Mouse (Mus musculus) liver, embryonic 12.5 days (tissue): ENCODE results near the gene Vmn1r226. TPM values are rescaled to one million over a fixed set of nuclear protein-coding genes. Genes with fewer than 3 reads are reported as not detected.

Source experiments
- ATAC-seq: fragments of 200-750 bp; cut with Nextera tagmentation; 2 replicates; pipeline ENCODE4 v1.8.0; 2017; ENCODE audit warnings: moderate number of reproducible peaks, mild to moderate bottlenecking, moderate library complexity
- H3K27ac ChIP-seq: fragments of 300-500 bp; sonication (generic); 2 replicates; pipeline ENCODE4 v1.5.1; 2016; ENCODE audit warnings: mild to moderate bottlenecking
- H3K27me3 ChIP-seq: fragments of 300-500 bp; sonication (generic); replicated peaks from 2 replicates; pipeline ENCODE4 v1.6.1; 2016; ENCODE audit warnings: mild to moderate bottlenecking, moderate library complexity
- H3K36me3 ChIP-seq: fragments of 300-500 bp; sonication (generic); 2 replicates; pipeline ENCODE4 v1.6.1; 2016; ENCODE audit warnings: mild to moderate bottlenecking, moderate library complexity
- H3K4me1 ChIP-seq: fragments of 300-500 bp; sonication (generic); 2 replicates; pipeline ENCODE4 v1.6.1; 2016
- H3K4me2 ChIP-seq: fragments of 300-500 bp; sonication (generic); 2 replicates; pipeline ENCODE4 v1.6.1; 2016; ENCODE audit warnings: mild to moderate bottlenecking, moderate library complexity
- H3K4me3 ChIP-seq: fragments of 300-500 bp; sonication (generic); 2 replicates; pipeline ENCODE4 v1.5.1; 2016; ENCODE audit warnings: mild to moderate bottlenecking, moderate library complexity
- H3K9ac ChIP-seq: fragments of 300-500 bp; sonication (generic); 2 replicates; pipeline ENCODE4 v1.6.1; 2016; ENCODE audit warnings: mild to moderate bottlenecking, moderate library complexity
- H3K9me3 ChIP-seq: fragments of 300-500 bp; sonication (generic); replicated peaks from 2 replicates; pipeline ENCODE4 v1.6.1; 2016; ENCODE audit warnings: mild to moderate bottlenecking, moderate library complexity
- WGBS: fragments of 180-500 bp; shearing (Covaris S2); methylation state at CpG from one replicate; pipeline ENCODE4 v1.1.7; 2016; ENCODE audit not compliant: insufficient replicate concordance; 5-methylcytosine and 5-hydroxymethylcytosine counted together
- polyA plus RNA-seq: library from polyadenylated mRNA; unstranded; fragments of >200 nt; fragmentation: Nextera tagmentation; extraction: Ambion mirVana; gene quantifications from 2 replicates; pipeline ENCODE4 v1.2.1, GENCODE M21; 2016

Vmn1r226 gene
- not detected in 2 replicates for polyA plus RNA-seq

- H3K4me1 ChIP-seq = no peaks in the 10 kb centered on the region
These were observed at the start of gene Vmn1r226 for GRCm38 (mm10) chr17:20682543-20682942. Vmn1r226 (plus strand) TSS chr17:20682843.

GRCm38 (mm10) chr17:20729543-20729942 is 46.9 kb downstream of the Vmn1r226 start, which contains the start of gene Vmn1r227:
Vmn1r227 (plus strand) TSS chr17:20729843.
- Histone ChIP-seq H3K36me3 (no peaks in the 10 kb centered on the region), H3K4me1 (no peaks in the 10 kb centered on the region), H3K9me3 (no peaks in the 10 kb centered on the region), H3K9ac (no peak within 1 kb of the TSS), H3K4me2 (no peak within 1 kb of the TSS), H3K27ac (no peak within 1 kb of the TSS), H3K4me3 (no peak within 1 kb of the TSS), H3K27me3 (no peaks in the 10 kb centered on the region)
- ATAC-seq = no peak
- WGBS = 20% methylated on average over 1 of the region's 1 CpGs

More at GRCm38 (mm10) chr17:20682543-20682942, at the start of gene Vmn1r226:
- no peak within 1 kb of the TSS for H3K27ac ChIP-seq
- no peaks in the 10 kb centered on the region for H3K9me3 ChIP-seq
- no peaks in the 10 kb centered on the region for H3K27me3 ChIP-seq
- no peak within 1 kb of the TSS for H3K4me2 ChIP-seq
- no peaks in the 10 kb centered on the region for H3K36me3 ChIP-seq
- no peak for ATAC-seq
- no peak within 1 kb of the TSS for H3K4me3 ChIP-seq
- no peak within 1 kb of the TSS for H3K9ac ChIP-seq

Other genes with a start within 250 kb of the Vmn1r226 start
- not detected in 2 replicates for gene Vmn2r108, start 201.5 kb upstream of the Vmn1r226 start, polyA plus RNA-seq
- gene Vmn1r225, start 184.7 kb upstream of the Vmn1r226 start, polyA plus RNA-seq = not detected in 2 replicates
- not detected in 2 replicates for gene Vmn2r109, start 118.1 kb upstream of the Vmn1r226 start, polyA plus RNA-seq
- gene Vmn2r110, start 86.4 kb upstream of the Vmn1r226 start, polyA plus RNA-seq = 0.04 TPM in 1 of 2 replicates, not detected in the other
- not detected in 2 replicates for gene Fpr-rs3, start 58.0 kb upstream of the Vmn1r226 start, polyA plus RNA-seq
- not detected in 2 replicates for gene Vmn1r227, start 47.0 kb downstream of the Vmn1r226 start, polyA plus RNA-seq
- not detected in 2 replicates for gene Vmn1r228, start 103.3 kb downstream of the Vmn1r226 start, polyA plus RNA-seq
- gene Vmn1r229, start 128.7 kb downstream of the Vmn1r226 start, polyA plus RNA-seq = not detected in 2 replicates
- gene Vmn1r230, start 157.6 kb downstream of the Vmn1r226 start, polyA plus RNA-seq = not detected in 2 replicates
- gene Vmn1r231, start 222.2 kb downstream of the Vmn1r226 start, polyA plus RNA-seq = not detected in 2 replicates
- gene Vmn1r232, start 236.9 kb downstream of the Vmn1r226 start, polyA plus RNA-seq = not detected in 2 replicates